Mouse (Mus musculus) liver, embryonic 14.5 days (tissue): ENCODE results near the gene Tcl1b1. TPM values are rescaled to one million over a fixed set of nuclear protein-coding genes. Genes with fewer than 3 reads are reported as not detected.
A peak's percentile ranks its signal among the peaks of the same experiment; 100 is the strongest.
"Not testable (repeated sequence)": the region's sequence is repeated elsewhere in the genome, so short reads cannot be mapped to it uniquely, and the experiment has no call there.

Source experiments
- ATAC-seq: fragments of 200-750 bp; cut with Nextera tagmentation; 2 replicates; pipeline ENCODE4 v1.8.0; 2017; ENCODE audit warnings: moderate number of reproducible peaks, mild to moderate bottlenecking, moderate library complexity; ENCODE audit not compliant: insufficient read depth
- DNase-seq, 3 experiments: peaks; one replicate each; pipeline ENCODE4 v3.0.0-alpha.2; 2012 to 2013; ENCODE audit warnings: low read depth in 3 of 3, low spot score in 3 of 3
- H3K27ac ChIP-seq: fragments of 300-500 bp; sonication (generic); 2 replicates; pipeline ENCODE4 v1.5.1; 2014; ENCODE audit warnings: moderate library complexity, mild to moderate bottlenecking, control low read depth, inconsistent platforms
- H3K27me3 ChIP-seq: fragments of 300-500 bp; sonication (generic); 2 replicates; pipeline ENCODE4 v1.6.1; 2014; ENCODE audit warnings: mild to moderate bottlenecking, low read length, moderate library complexity; ENCODE audit not compliant: control insufficient read depth, insufficient read depth
- H3K36me3 ChIP-seq: fragments of 300-500 bp; sonication (generic); replicated peaks from 2 replicates; pipeline ENCODE4 v1.6.1; 2014; ENCODE audit warnings: low read depth; ENCODE audit not compliant: control insufficient read depth, insufficient read depth
- H3K4me1 ChIP-seq, 2 experiments: fragments of 200-500 bp in 1 of 2; fragments of 300-500 bp in 1 of 2; sonication (generic) in 1 of 2; replicated peaks; 2 replicates each; pipeline ENCODE4 v1.6.1; 2012 to 2014; ENCODE audit warnings: antibody characterized with exemption in 1 of 2, inconsistent platforms in 1 of 2, low read length in 1 of 2; ENCODE audit not compliant: control insufficient read depth in 2 of 2, insufficient read depth in 2 of 2
- H3K4me2 ChIP-seq: fragments of 300-500 bp; sonication (generic); 2 replicates; pipeline ENCODE4 v1.6.1; 2014; ENCODE audit warnings: low read depth, mild to moderate bottlenecking, control low read depth, moderate library complexity
- H3K4me3 ChIP-seq, 2 experiments: fragments of 200-500 bp in 1 of 2; fragments of 300-500 bp in 1 of 2; sonication (generic) in 1 of 2; 2 replicates each; pipeline ENCODE4 v1.5.1; 2012 to 2014; ENCODE audit warnings: low read depth in 2 of 2, low read length in 2 of 2, mild to moderate bottlenecking in 2 of 2, control low read depth in 1 of 2, inconsistent platforms in 1 of 2, moderate library complexity in 1 of 2; ENCODE audit not compliant: insufficient read depth in 1 of 2
- H3K9ac ChIP-seq: fragments of 300-500 bp; sonication (generic); replicated peaks from 2 replicates; pipeline ENCODE4 v1.6.1; 2014; ENCODE audit warnings: mild to moderate bottlenecking, control low read depth, moderate library complexity
- H3K9me3 ChIP-seq: fragments of 300-500 bp; sonication (generic); 2 replicates; pipeline ENCODE4 v1.6.1; 2016; ENCODE audit warnings: low read length, mixed read lengths; ENCODE audit not compliant: control insufficient read depth
- CTCF ChIP-seq: IDR thresholded peaks from 2 replicates; pipeline ENCODE4 v1.5.1; 2016; ENCODE audit warnings: antibody characterized with exemption, low read depth, control low read depth
- EP300 ChIP-seq: IDR thresholded peaks from 2 replicates; pipeline ENCODE4 v1.6.1; 2016; ENCODE audit warnings: antibody characterized with exemption, low read depth
- WGBS: fragments of 180-500 bp; shearing (Covaris S2); extraction: QIAGEN DNeasy Blood & Tissue Kit; methylation state at CpG from one replicate; pipeline ENCODE4 v1.1.7; 2014; ENCODE audit not compliant: insufficient replicate concordance; 5-methylcytosine and 5-hydroxymethylcytosine counted together
- polyA plus RNA-seq, 2 experiments: library from polyadenylated mRNA; depleted of rRNA in 1 of 2; stranded (reverse) in 1 of 2; unstranded in 1 of 2; fragments of >200 nt; fragmentation: Nextera tagmentation in 1 of 2; extraction: Ambion mirVana in 1 of 2; gene quantifications; 2 replicates each; pipeline versions ENCODE4 v1.2.1 to v1.2.3; 2012 to 2014

Tcl1b1 gene
- polyA plus RNA-seq, 2 experiments = not detected

DNA sequence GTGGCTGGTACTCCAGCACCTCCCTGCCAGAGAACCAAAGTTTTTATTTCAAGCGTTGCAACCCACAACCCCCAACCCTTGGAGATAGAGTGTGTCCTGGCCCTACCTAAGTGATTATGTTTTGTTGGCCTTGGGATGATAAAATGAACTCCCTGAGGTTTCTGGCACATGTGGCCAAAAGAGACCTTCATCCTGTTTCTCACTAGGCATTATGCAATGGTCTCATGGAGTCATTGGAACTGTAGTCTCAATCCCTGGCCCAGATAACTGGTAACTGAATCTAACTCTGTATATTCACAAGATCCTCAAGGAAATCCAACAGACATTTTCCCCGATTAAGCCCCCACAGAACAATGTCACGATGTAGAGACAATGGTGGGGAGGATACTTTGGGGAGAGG is 16.4 kb upstream of the Tcl1b1 start:
- H3K9ac ChIP-seq = no peak overlapping the region
- ATAC-seq = no peak
- H3K4me1 ChIP-seq = no peaks in the 10 kb centered on the region
- TF ChIP-seq EP300 = no peak
- TF ChIP-seq CTCF = no peak
- H3K36me3 ChIP-seq = no peaks in the 10 kb centered on the region
- H3K4me3 ChIP-seq = no peak overlapping the region
- H3K27ac ChIP-seq = no peak overlapping the region
- 58% methylated on average over 3 of the region's 3 CpGs for WGBS
- H3K9me3 ChIP-seq = no peaks in the 10 kb centered on the region
- H3K4me2 ChIP-seq = no peak overlapping the region
- no peak for DNase-seq
- no peaks in the 10 kb centered on the region for H3K27me3 ChIP-seq

DNA sequence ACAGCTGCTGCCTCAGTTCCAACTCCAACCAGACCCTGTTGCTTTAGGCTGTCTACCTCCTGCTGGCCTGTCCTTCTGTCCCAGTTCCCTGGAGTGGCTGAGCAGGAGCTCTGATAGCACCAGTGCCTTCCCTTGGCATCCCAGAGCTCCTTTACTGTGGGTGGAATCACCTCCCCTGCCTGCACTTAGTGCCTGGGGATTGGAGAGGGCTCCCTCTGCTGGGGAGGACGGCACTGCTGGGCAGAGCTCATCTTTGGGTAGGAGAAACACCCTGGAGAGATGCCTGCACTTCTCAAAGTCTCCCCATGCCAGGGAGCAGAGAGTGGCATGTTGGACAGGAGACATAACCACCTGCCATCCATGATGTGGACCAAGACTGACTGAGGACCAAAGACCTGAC is 14.6 kb upstream of the Tcl1b1 start:
- H3K36me3 ChIP-seq, H3K27ac ChIP-seq, DNase-seq, H3K9ac ChIP-seq, H3K9me3 ChIP-seq, H3K27me3 ChIP-seq, H3K4me3 ChIP-seq, ATAC-seq, H3K4me1 ChIP-seq, H3K4me2 ChIP-seq: not testable (repeated sequence)
- TF ChIP-seq CTCF = peak; percentile 16; the same call in 1 of the 2 replicates
- WGBS = 20% methylated on average over 1 of the region's 1 CpGs

DNA sequence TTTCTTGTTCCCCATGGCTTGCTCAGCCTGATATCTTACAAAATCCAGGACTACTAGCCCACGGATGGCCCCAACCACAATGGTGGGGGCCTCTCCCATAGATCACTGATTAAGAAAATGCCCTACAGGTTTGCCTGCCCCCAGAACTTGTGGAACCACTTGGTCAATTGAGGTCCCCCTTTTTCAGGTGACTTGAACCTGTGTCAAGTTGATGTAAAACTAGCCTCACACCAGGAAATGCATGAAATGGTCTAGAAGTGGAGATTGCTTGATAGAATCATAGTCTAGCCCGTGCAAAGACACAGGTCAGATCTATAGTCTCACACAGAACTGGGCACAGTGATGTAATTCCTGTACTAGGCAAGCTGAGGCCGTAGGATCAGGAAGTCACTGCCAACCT is 13.8 kb upstream of the Tcl1b1 start, which contains the start of gene Tcl1b2:
Gene Tcl1b2 (plus strand): TSS at position 301 of the 400 bp plus-strand sequence.
- no peaks in the 10 kb centered on the region for H3K9me3 ChIP-seq
- H3K4me2 ChIP-seq = no peak within 1 kb of the TSS
- no peaks in the 10 kb centered on the region for H3K27me3 ChIP-seq
- no peak within 1 kb of the TSS for H3K9ac ChIP-seq
- no peak within 1 kb of the TSS for H3K4me3 ChIP-seq
- no peaks in the 10 kb centered on the region for H3K4me1 ChIP-seq
- no peak within 1 kb of the TSS for H3K27ac ChIP-seq
- ATAC-seq = no peak
- no peak for TF ChIP-seq CTCF
- TF ChIP-seq EP300 = no peak
- WGBS = 40% methylated on average over 3 of the region's 3 CpGs
- DNase-seq = no peak
- H3K36me3 ChIP-seq = no peaks in the 10 kb centered on the region

DNA sequence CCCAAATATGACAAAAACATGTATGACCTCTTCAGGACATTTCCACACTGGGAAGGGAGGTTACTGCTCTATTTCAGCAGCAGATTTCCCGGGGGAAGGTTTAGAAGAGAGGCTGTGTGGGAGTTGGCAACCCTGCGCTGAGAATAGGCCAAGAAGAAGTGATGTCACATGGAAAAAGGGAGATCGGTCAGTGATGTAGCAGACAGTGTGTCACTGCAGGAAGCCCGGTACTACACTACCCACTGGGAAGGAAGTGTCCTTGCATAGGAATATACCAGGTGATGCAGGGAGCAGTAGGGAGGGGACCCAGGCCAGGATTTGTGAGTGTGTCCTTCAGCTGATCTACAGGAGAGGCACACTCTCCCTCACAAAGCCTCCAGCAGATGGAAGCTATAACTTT is 4.2 kb upstream of the Tcl1b1 start:
- H3K9ac ChIP-seq, ATAC-seq, DNase-seq, H3K4me3 ChIP-seq, H3K27ac ChIP-seq, H3K27me3 ChIP-seq, H3K9me3 ChIP-seq, H3K4me2 ChIP-seq, H3K36me3 ChIP-seq, H3K4me1 ChIP-seq: not testable (repeated sequence)
- 55% methylated on average over 4 of the region's 4 CpGs for WGBS

DNA sequence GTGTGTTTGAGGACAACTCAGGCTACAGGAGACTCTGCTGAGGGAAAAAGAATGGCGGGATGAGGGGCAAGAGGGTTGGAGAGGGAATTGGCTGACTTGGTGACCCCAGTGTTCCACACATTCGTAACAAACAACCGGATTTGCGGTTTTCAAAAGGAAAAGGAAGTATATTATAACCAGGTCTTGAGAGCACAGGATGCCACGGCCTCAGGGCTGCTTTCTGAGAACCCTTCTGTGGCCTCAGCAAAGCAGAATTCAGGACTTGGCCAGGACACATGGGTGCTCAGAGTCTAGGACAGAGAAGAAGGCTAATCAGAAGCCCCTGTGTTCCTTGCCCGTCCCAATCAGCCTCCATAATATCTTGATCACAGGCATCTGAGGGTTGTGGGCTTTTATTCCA is 648 bp upstream of the Tcl1b1 start:
- no peak overlapping the region for H3K4me3 ChIP-seq
- no peaks in the 10 kb centered on the region for H3K4me1 ChIP-seq
- no peaks in the 10 kb centered on the region for H3K9me3 ChIP-seq
- WGBS = 33% methylated on average over 6 of the region's 6 CpGs
- no peaks in the 10 kb centered on the region for H3K36me3 ChIP-seq
- H3K27ac ChIP-seq = no peak overlapping the region
- TF ChIP-seq EP300 (no peak), CTCF (no peak)
- H3K4me2 ChIP-seq = no peak overlapping the region
- H3K9ac ChIP-seq = no peak overlapping the region
- DNase-seq (no peak), ATAC-seq (no peak)
- no peaks in the 10 kb centered on the region for H3K27me3 ChIP-seq

DNA sequence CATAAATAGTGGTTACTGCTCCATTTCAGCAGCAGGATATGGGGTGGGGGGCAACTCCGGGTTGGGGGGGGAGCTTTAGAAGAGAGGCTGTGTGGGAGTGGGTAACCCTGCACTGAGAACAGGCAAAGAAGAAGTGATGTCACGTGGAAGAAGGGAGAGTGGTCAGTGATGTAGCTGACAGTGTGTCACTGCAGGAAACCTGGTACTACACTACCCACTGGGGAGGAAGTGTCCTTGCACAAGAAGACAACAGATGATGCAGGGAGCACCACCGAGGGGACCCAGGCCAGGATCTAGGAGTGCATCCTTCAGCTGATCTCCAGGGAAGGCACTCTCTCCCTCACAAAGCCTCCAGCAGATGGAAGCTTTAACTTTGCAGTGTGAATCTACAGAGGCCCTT is 7.2 kb downstream of the Tcl1b1 start:
- no peaks in the 10 kb centered on the region for H3K4me1 ChIP-seq
- H3K27ac ChIP-seq = no peak overlapping the region
- no peak for DNase-seq
- no peaks in the 10 kb centered on the region for H3K27me3 ChIP-seq
- no peak overlapping the region for H3K4me2 ChIP-seq
- H3K4me3 ChIP-seq = no peak overlapping the region
- no peak overlapping the region for H3K9ac ChIP-seq
- WGBS = 28% methylated on average over 3 of the region's 3 CpGs
- H3K9me3 ChIP-seq = no peaks in the 10 kb centered on the region
- H3K36me3 ChIP-seq = no peaks in the 10 kb centered on the region
- no peak for TF ChIP-seq EP300
- ATAC-seq = no peak
